8 mouse cellular contexts compared by ENCODE assay signal in genomic region chr14:59441472-59441805, GRCm38 (mm10). TPM values are rescaled to one million over a fixed set of nuclear protein-coding genes. Genes with fewer than 3 reads are reported as not detected.
DNase-seq lines count a peak whose midpoint lies in the region; ATAC-seq and TF ChIP-seq lines count a peak whose summit lies in the region.

No protein-coding gene starts in this region.

- H3K36me3 ChIP-seq in forebrain, embryonic 14.5 days (ENCODE audit: control insufficient read depth, insufficient read depth, low read length): no peaks in the 10 kb centered on the region
- H3K36me3 ChIP-seq in liver, embryonic 16.5 days (ENCODE audit: control insufficient read depth, insufficient read depth): no peaks in the 10 kb centered on the region

- H3K4me2 ChIP-seq in forebrain, embryonic 14.5 days (ENCODE audit: low read length): peak overlapping the region; percentile 86
- H3K4me2 ChIP-seq in liver, embryonic 16.5 days (ENCODE audit: low read depth, low read length): peak overlapping the region; percentile 87

- H3K4me3 ChIP-seq in cerebellum, adult 2 months (replicated peaks; ENCODE audit: insufficient read depth, low read depth, low read length): peak overlapping the region; percentile 91
- peak overlapping the region; percentile 77 for H3K4me3 ChIP-seq in forebrain, embryonic 14.5 days (ENCODE audit: low read depth, low read length)
- H3K4me3 ChIP-seq in liver, embryonic 16.5 days (ENCODE audit: low read depth, low read length): peak overlapping the region; percentile 79

- TF ChIP-seq CTCF in cerebellum, adult 2 months (IDR thresholded peaks at IDR 0.05; ENCODE audit: borderline replicate concordance, insufficient read depth, low read depth, low read length): no peak

- H3K9me3 ChIP-seq in forebrain, embryonic 14.5 days (replicated peaks; ENCODE audit: control insufficient read depth, low read length): no peaks in the 10 kb centered on the region
- no peaks in the 10 kb centered on the region for H3K9me3 ChIP-seq in liver, embryonic 16.5 days (replicated peaks; ENCODE audit: control insufficient read depth, low read length)

- no peak for ATAC-seq in forebrain, embryonic 14.5 days
- ATAC-seq in liver, embryonic 16.5 days (ENCODE audit: low read depth): no peak
- no peak for ATAC-seq in megakaryocyte-erythroid progenitor cell, adult 5-6 weeks (replicated peaks; ENCODE audit: low FRiP score, low TSS enrichment, poor library complexity, severe bottlenecking)

- intact Hi-C loops in left cerebral cortex, postnatal 36 days (cut with DNase I): no loop called here

- H3K4me1 ChIP-seq in cerebellum, adult 2 months (ENCODE audit: control insufficient read depth, insufficient read depth, low read length): peaks cover 3% of the 10 kb centered on the region; the same call in 1 of the 2 replicates
- H3K4me1 ChIP-seq in forebrain, embryonic 14.5 days (ENCODE audit: control insufficient read depth, insufficient read depth, low read length): 0 out of 2 replicates have a peak, but pooled peaks cover 4% of the 10 kb centered on the region
- peaks cover 8% of the 10 kb centered on the region for H3K4me1 ChIP-seq in liver, embryonic 16.5 days (ENCODE audit: control insufficient read depth, low read depth, low read length)

- no peaks in the 10 kb centered on the region for H3K27me3 ChIP-seq in cerebellum, adult 2 months (ENCODE audit: control insufficient read depth, insufficient read depth, low read length)
- H3K27me3 ChIP-seq in forebrain, embryonic 14.5 days (replicated peaks; ENCODE audit: control insufficient read depth, insufficient read depth, low read length): no peaks in the 10 kb centered on the region
- no peaks in the 10 kb centered on the region for H3K27me3 ChIP-seq in liver, embryonic 16.5 days (ENCODE audit: control insufficient read depth, insufficient read depth, low read depth, low read length)

- no peak for TF ChIP-seq POLR2A in cerebellum, adult 2 months (IDR thresholded peaks at IDR 0.05; ENCODE audit: borderline replicate concordance, insufficient read depth, low read length)

- peak overlapping the region; percentile 90 for H3K9ac ChIP-seq in forebrain, embryonic 14.5 days (ENCODE audit: low read length)
- peak overlapping the region; percentile 94 for H3K9ac ChIP-seq in liver, embryonic 16.5 days (ENCODE audit: low read depth, low read length)

- 7% methylated on average over 6 of the region's 6 CpGs for WGBS in cerebellum, adult 2 months
- WGBS in forebrain, embryonic 14.5 days: 14% methylated on average over 6 of the region's 6 CpGs
- 1% methylated on average over 6 of the region's 6 CpGs for WGBS in liver, embryonic 16.5 days (ENCODE audit: insufficient replicate concordance)

- H3K27ac ChIP-seq in cerebellum, adult 2 months (ENCODE audit: insufficient read depth, low read length): peak overlapping the region; percentile 6; the same call in 1 of the 2 replicates
- 0 out of 2 replicates have a peak overlapping the region, but pooled peaks have one; percentile 71 for H3K27ac ChIP-seq in forebrain, embryonic 14.5 days (ENCODE audit: low read depth, low read length)
- peak overlapping the region; percentile 95 for H3K27ac ChIP-seq in liver, embryonic 16.5 days (ENCODE audit: low read length)

- no peak for DNase-seq in cerebellum, adult 2 months
- DNase-seq in cerebellum, postnatal 25 days: no peak
- DNase-seq in A20 (ENCODE audit: low read depth, low spot score): peak; percentile 78
- DNase-seq in forebrain, embryonic 14.5 days (ENCODE audit: low spot score): no peak
- no peak for DNase-seq in Muller cell, postnatal 12 days (ENCODE audit: inconsistent ontology term)
- no peak for DNase-seq in left cerebral cortex, postnatal 36 days (ENCODE audit: low spot score in 2 of 2)

RNA-seq across cellular contexts. Expression of gene Cab39l, which starts 0.7 kb away (rescaled TPM):
- polyA plus RNA-seq in cerebellum, adult 2 months (2012; rRNA removed): 24.6 and 28.8 TPM in 2 replicates
- polyA plus RNA-seq in forebrain, embryonic 14.5 days (2014; fragmentation: Nextera tagmentation; extraction: Ambion mirVana): 27.2 and 27.9 TPM in 2 replicates
- 21.8 and 24.0 TPM in 2 replicates for polyA plus RNA-seq in liver, embryonic 16.5 days (2015; fragmentation: Nextera tagmentation; extraction: Ambion mirVana)
- 10 to 100 TPM; 19.9 to 24.2 TPM for total RNA-seq in left cerebral cortex, postnatal 36 days (2021)
- 29.7 and 30.6 TPM in 2 replicates for total RNA-seq in megakaryocyte-erythroid progenitor cell, adult 5-6 weeks (2014; fragmentation: Nextera tagmentation)
- 27.3 and 29.4 TPM in 2 replicates for total RNA-seq in megakaryocyte-erythroid progenitor cell, adult 5-6 weeks (2017)

RNA-seq across cellular contexts. Expression of gene Setdb2, which starts 0.8 kb away (rescaled TPM):
- polyA plus RNA-seq in cerebellum, adult 2 months (2012; rRNA removed): 5.6 and 6.1 TPM in 2 replicates
- polyA plus RNA-seq in forebrain, embryonic 14.5 days (2014; fragmentation: Nextera tagmentation; extraction: Ambion mirVana): 8.0 and 9.7 TPM in 2 replicates
- 6.0 and 6.6 TPM in 2 replicates for polyA plus RNA-seq in liver, embryonic 16.5 days (2015; fragmentation: Nextera tagmentation; extraction: Ambion mirVana)
- 1 to 10 TPM; 6.3 to 6.8 TPM for total RNA-seq in left cerebral cortex, postnatal 36 days (2021)
- total RNA-seq in megakaryocyte-erythroid progenitor cell, adult 5-6 weeks (2014; fragmentation: Nextera tagmentation): 31.6 and 42.2 TPM in 2 replicates
- total RNA-seq in megakaryocyte-erythroid progenitor cell, adult 5-6 weeks (2017): 39.8 and 41.4 TPM in 2 replicates

RNA-seq across cellular contexts. Expression of gene Phf11c, which starts 46.3 kb away (rescaled TPM):
- 0.65 and 0.67 TPM in 2 replicates for polyA plus RNA-seq in cerebellum, adult 2 months (2012; rRNA removed)
- 0.12 and 0.34 TPM in 2 replicates for polyA plus RNA-seq in forebrain, embryonic 14.5 days (2014; fragmentation: Nextera tagmentation; extraction: Ambion mirVana)
- polyA plus RNA-seq in liver, embryonic 16.5 days (2015; fragmentation: Nextera tagmentation; extraction: Ambion mirVana): 0.37 and 0.44 TPM in 2 replicates
- total RNA-seq in left cerebral cortex, postnatal 36 days (2021): under 1 TPM; 0.17 to 0.61 TPM
- 5.3 and 5.6 TPM in 2 replicates for total RNA-seq in megakaryocyte-erythroid progenitor cell, adult 5-6 weeks (2014; fragmentation: Nextera tagmentation)
- total RNA-seq in megakaryocyte-erythroid progenitor cell, adult 5-6 weeks (2017): 1.9 and 2.2 TPM in 2 replicates

Comparison
In these comparisons a context has a peak if more than half of its experiments do, and no peak if none do; other contexts are left out.
1. H3K27ac ChIP-seq: peak in every context shown above with its lines; median percentile 95 in liver, embryonic 16.5 days; 71 in forebrain, embryonic 14.5 days; 6 in cerebellum, adult 2 months.